Mouse (Mus musculus) limb, embryonic 13.5 days (tissue): ENCODE data around the gene Islr2. TPM values are rescaled to one million over a fixed set of nuclear protein-coding genes. Genes with fewer than 3 reads are reported as not detected.
A peak's percentile ranks its signal among the peaks of the same experiment; 100 is the strongest.

ENCODE experiments used
- ATAC-seq: fragments of 200-750 bp; cut with Nextera tagmentation; 2 replicates; pipeline ENCODE4 v1.8.0; 2017; ENCODE audit warnings: low read depth, moderate number of reproducible peaks, moderate TSS enrichment; ENCODE audit not compliant: low FRiP score
- H3K27ac ChIP-seq: fragments of 300-500 bp; sonication (generic); 2 replicates; pipeline ENCODE4 v1.5.1; 2015; ENCODE audit warnings: inconsistent platforms, mild to moderate bottlenecking, moderate library complexity
- H3K27me3 ChIP-seq: fragments of 300-500 bp; sonication (generic); 2 replicates; pipeline ENCODE4 v1.6.1; 2015; ENCODE audit warnings: mild to moderate bottlenecking, inconsistent platforms
- H3K36me3 ChIP-seq: fragments of 300-500 bp; sonication (generic); 2 replicates; pipeline ENCODE4 v1.6.1; 2015; ENCODE audit warnings: inconsistent platforms, mild to moderate bottlenecking, moderate library complexity
- H3K4me1 ChIP-seq: fragments of 300-500 bp; sonication (generic); 2 replicates; pipeline ENCODE4 v1.6.1; 2015; ENCODE audit warnings: inconsistent platforms
- H3K4me2 ChIP-seq: fragments of 300-500 bp; sonication (generic); replicated peaks from 2 replicates; pipeline ENCODE4 v1.6.1; 2015; ENCODE audit warnings: inconsistent platforms, mild to moderate bottlenecking, moderate library complexity
- H3K4me3 ChIP-seq: fragments of 300-500 bp; sonication (generic); 2 replicates; pipeline ENCODE4 v1.5.1; 2015; ENCODE audit warnings: moderate library complexity, mild to moderate bottlenecking, inconsistent platforms
- H3K9ac ChIP-seq: fragments of 300-500 bp; sonication (generic); 2 replicates; pipeline ENCODE4 v1.6.1; 2015; ENCODE audit warnings: mild to moderate bottlenecking, inconsistent platforms
- H3K9me3 ChIP-seq: fragments of 300-500 bp; sonication (generic); 2 replicates; pipeline ENCODE4 v1.6.1; 2016; ENCODE audit warnings: inconsistent platforms
- WGBS: fragments of 180-500 bp; shearing (Covaris S2); methylation state at CpG from one replicate; pipeline ENCODE4 v1.1.7; 2015; 5-methylcytosine and 5-hydroxymethylcytosine counted together
- microRNA-seq: library from miRNA; unstranded; fragments of <30 nt; microRNA quantifications from one replicate; pipeline ENCODE4, GENCODE M21; 2016
- polyA plus RNA-seq: library from polyadenylated mRNA; unstranded; fragments of >200 nt; fragmentation: Nextera tagmentation; extraction: Ambion mirVana; gene quantifications from 2 replicates; pipeline ENCODE4 v1.2.1, GENCODE M21; 2015

Gene Islr2
- polyA plus RNA-seq, 1 experiment from 2014 or later = 2.1 TPM

GRCm38 (mm10) chr9:58157838-58158237, 46.3 kb downstream of the Islr2 start:
- peak overlapping the region; percentile 91 for H3K4me2 ChIP-seq
- no peaks in the 10 kb centered on the region for H3K27me3 ChIP-seq
- 65% methylated on average over 13 of the region's 13 CpGs for WGBS
- H3K4me3 ChIP-seq = peak overlapping the region; percentile 50
- no peak for ATAC-seq
- peaks cover 83% of the 10 kb centered on the region for H3K4me1 ChIP-seq
- peak overlapping the region; percentile 100 for H3K27ac ChIP-seq
- no peaks in the 10 kb centered on the region for H3K9me3 ChIP-seq
- H3K36me3 ChIP-seq = peaks cover 28% of the 10 kb centered on the region
- peak overlapping the region; percentile 78 for H3K9ac ChIP-seq

- no peaks in the 10 kb centered on the region for H3K27me3 ChIP-seq
- H3K4me3 ChIP-seq = peak overlapping the region; percentile 50
- no peak for ATAC-seq
- H3K27ac ChIP-seq = peak overlapping the region; percentile 100
- no peaks in the 10 kb centered on the region for H3K9me3 ChIP-seq
- peaks cover 86% of the 10 kb centered on the region for H3K4me1 ChIP-seq
- WGBS = 80% methylated on average over 22 of the region's 22 CpGs
- peak overlapping the region; percentile 91 for H3K4me2 ChIP-seq
- peaks cover 37% of the 10 kb centered on the region for H3K36me3 ChIP-seq
- peak overlapping the region; percentile 78 for H3K9ac ChIP-seq
Observed at GRCm38 (mm10) chr9:58156819-58157560, 47.1 kb downstream of the Islr2 start.

- H3K4me1 ChIP-seq = peaks cover 84% of the 10 kb centered on the region
- H3K27me3 ChIP-seq = no peaks in the 10 kb centered on the region
- 40% methylated on average over 3 of the region's 3 CpGs for WGBS
- peak overlapping the region; percentile 100 for H3K27ac ChIP-seq
- peaks cover 53% of the 10 kb centered on the region for H3K36me3 ChIP-seq
- ATAC-seq = no peak
- H3K9ac ChIP-seq = peak overlapping the region; percentile 3; the same call in 1 of the 2 replicates
- H3K4me2 ChIP-seq = peak overlapping the region; percentile 91
- no peaks in the 10 kb centered on the region for H3K9me3 ChIP-seq
- H3K4me3 ChIP-seq = peak overlapping the region; percentile 50; the same call in 1 of the 2 replicates
Observed at GRCm38 (mm10) chr9:58155366-58155765, 48.8 kb downstream of the Islr2 start.

- peak overlapping the region; percentile 80; the same call in 1 of the 2 replicates for H3K27ac ChIP-seq
- peak overlapping the region; percentile 91 for H3K4me2 ChIP-seq
- peaks cover 68% of the 10 kb centered on the region for H3K36me3 ChIP-seq
- ATAC-seq = no peak
- H3K27me3 ChIP-seq = no peaks in the 10 kb centered on the region
- WGBS = 82% methylated on average over 3 of the region's 3 CpGs
- peaks cover 70% of the 10 kb centered on the region for H3K4me1 ChIP-seq
- H3K9me3 ChIP-seq = no peaks in the 10 kb centered on the region
- peak overlapping the region; percentile 53; the same call in 1 of the 2 replicates for H3K9ac ChIP-seq
- no peak overlapping the region for H3K4me3 ChIP-seq
Observed at GRCm38 (mm10) chr9:58153095-58153494, 51.0 kb downstream of the Islr2 start.

DNA sequence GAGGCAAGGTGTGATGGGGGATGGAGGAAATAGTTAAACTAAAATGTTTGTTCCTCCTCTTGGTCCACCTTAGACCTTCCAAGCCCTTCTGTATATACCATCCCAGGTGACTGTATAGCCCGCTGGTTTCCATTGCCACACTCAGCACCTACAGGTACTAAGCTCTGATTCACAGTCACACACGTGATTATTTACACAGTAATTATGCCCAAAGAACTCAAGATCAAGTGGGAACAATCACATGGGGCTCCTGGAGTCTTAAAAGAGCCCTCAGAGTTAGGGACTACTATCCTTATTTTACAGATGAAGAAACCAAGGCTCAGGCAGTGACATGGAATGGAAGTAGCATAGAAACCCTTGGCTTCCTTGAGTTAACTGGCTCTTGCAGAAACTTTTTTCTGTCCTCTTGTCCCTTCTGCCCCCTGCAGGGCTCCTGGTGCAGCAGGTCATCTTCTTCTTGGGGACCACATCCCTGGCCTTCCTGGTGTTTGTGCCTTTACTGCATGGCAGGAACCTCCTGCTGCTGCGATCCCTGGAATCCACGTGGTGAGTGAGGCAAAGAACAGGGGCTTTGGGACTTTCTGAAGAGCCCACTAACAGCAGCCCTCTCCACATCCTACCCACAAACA, 53.3 kb downstream of the Islr2 start:
- no peak overlapping the region for H3K4me2 ChIP-seq
- H3K9me3 ChIP-seq = no peaks in the 10 kb centered on the region
- H3K27me3 ChIP-seq = no peaks in the 10 kb centered on the region
- no peak overlapping the region for H3K9ac ChIP-seq
- H3K36me3 ChIP-seq = peaks cover 60% of the 10 kb centered on the region
- no peak for ATAC-seq
- H3K27ac ChIP-seq = no peak overlapping the region
- 68% methylated on average over 4 of the region's 4 CpGs for WGBS
- no peak overlapping the region for H3K4me3 ChIP-seq
- peaks cover 61% of the 10 kb centered on the region for H3K4me1 ChIP-seq

DNA sequence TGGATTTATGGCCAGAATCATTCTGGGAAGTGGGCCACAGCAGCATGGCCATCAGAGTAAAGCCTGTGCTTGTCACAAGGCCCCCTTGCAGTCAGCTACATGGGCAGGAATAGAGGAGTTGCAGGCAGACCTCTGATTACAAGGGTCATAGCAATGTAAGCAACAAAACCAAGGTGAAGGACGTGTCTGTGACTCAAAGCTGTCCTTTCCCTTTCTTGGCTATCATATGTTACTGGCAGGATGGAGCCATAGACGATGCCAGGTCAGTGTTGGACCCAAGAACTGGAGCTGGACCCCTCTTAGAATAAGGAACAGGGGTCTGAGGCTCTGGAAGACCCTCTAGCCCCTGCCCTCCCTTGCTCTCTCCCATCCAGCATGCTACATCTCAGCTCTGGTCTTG, 55.3 kb downstream of the Islr2 start:
- Histone ChIP-seq H3K36me3 (peaks cover 51% of the 10 kb centered on the region), H3K4me1 (peaks cover 54% of the 10 kb centered on the region), H3K9me3 (no peaks in the 10 kb centered on the region), H3K27me3 (no peaks in the 10 kb centered on the region), H3K4me2 (no peak overlapping the region), H3K27ac (no peak overlapping the region), H3K4me3 (no peak overlapping the region), H3K9ac (no peak overlapping the region)
- WGBS = 71% methylated on average over 2 of the region's 2 CpGs
- ATAC-seq = no peak

Small RNAs within 50 kb of the gene (microRNA-seq; reads per million reads assigned to microRNA genes)
- gene Mir6385 = not detected

Other genes with a start within 250 kb of the Islr2 start
- 0.68 and 0.81 TPM in 2 replicates for gene Cyp11a1, start 197.9 kb downstream of the Islr2 start, polyA plus RNA-seq
- 25.3 and 29.9 TPM in 2 replicates for gene Stra6, start 140.5 kb downstream of the Islr2 start, polyA plus RNA-seq
- 0.15 and 0.20 TPM in 2 replicates for gene Ccdc33, start 85.5 kb downstream of the Islr2 start, polyA plus RNA-seq
- 207 and 210 TPM in 2 replicates for gene Islr, start within 50 bp of the Islr2 start, polyA plus RNA-seq
- 15.3 and 18.2 TPM in 2 replicates for gene Pml, start 45.5 kb upstream of the Islr2 start, polyA plus RNA-seq
- gene Stoml1, start 48.8 kb upstream of the Islr2 start, polyA plus RNA-seq = 44.2 and 45.6 TPM in 2 replicates
- 51.3 and 52.2 TPM in 2 replicates for gene Loxl1, start 108.9 kb upstream of the Islr2 start, polyA plus RNA-seq
- not detected in 2 replicates for gene Tbc1d21, start 166.1 kb upstream of the Islr2 start, polyA plus RNA-seq